Mouse (Mus musculus): Measurements from ENCODE around the gene Tmcc3. TPM values are rescaled to one million over a fixed set of nuclear protein-coding genes. Genes with fewer than 3 reads are reported as not detected.

Tmcc3 gene
- total and polyA plus RNA-seq, 3 experiments: 11.3 to 30.1 (median 23.1) TPM

DNA sequence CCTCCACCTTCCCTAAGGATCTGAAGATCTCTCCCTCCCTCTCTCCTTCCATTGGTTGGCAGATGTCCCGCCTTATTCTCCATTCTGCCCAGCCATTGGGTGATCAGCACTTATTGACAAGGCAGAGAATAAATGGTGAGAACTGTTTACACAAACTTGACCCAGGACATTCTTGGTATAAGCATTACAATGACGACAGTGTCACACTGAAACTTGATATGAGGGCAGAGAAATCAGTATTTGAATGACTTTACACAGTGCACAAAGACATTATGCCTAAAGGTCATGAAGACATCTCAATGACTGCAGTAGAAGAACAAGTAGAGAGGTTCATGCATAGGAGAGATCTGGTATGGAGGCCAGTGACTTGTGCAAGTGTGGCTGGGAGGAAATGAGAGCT lies 35.2 kb upstream of the Tmcc3 start:
- TF ChIP-seq CHD1 (IDR thresholded peaks at IDR 0.05; ENCODE audit: low read depth, low read length) (no peak), KAT2A (IDR thresholded peaks at IDR 0.05; ENCODE audit: insufficient replicate concordance, low read length) (no peak), TBP (conservative IDR thresholded peaks at IDR 0.05; ENCODE audit: low read depth, low read length) (no peak), CTCF (conservative IDR thresholded peaks at IDR 0.05 in 1 of 2, IDR thresholded peaks at IDR 0.05 in 1 of 2; ENCODE audit: low read depth in 2 of 2, low read length in 2 of 2) (no peak), MYC (IDR thresholded peaks at IDR 0.05; ENCODE audit: low read depth, low read length) (no peak), JUND (conservative IDR thresholded peaks at IDR 0.05; ENCODE audit: low read depth, low read length) (no peak), MEF2A (IDR thresholded peaks at IDR 0.05; ENCODE audit: borderline replicate concordance, low read depth, low read length) (no peak), TCF12 (IDR thresholded peaks at IDR 0.05; ENCODE audit: low read depth, low read length) (no peak)
- Histone ChIP-seq H3K4me3 (replicated peaks in 1 of 3; ENCODE audit: low read depth in 2 of 3, low read length in 2 of 3, poor library complexity in 1 of 3) (no peak overlapping the region), H3K4me1 (ENCODE audit: control insufficient read depth in 1 of 2, insufficient read depth in 2 of 2) (peaks cover 0 to 5% of the 10 kb centered on the region in 2 experiments; a peak in 1 of 4 replicates), H3K36me3 (replicated peaks in 1 of 2; ENCODE audit: control insufficient read depth in 1 of 2, insufficient read depth in 1 of 2, low read length in 1 of 2) (no peaks in the 10 kb centered on the region), H3K27ac (ENCODE audit: insufficient read depth, low read depth) (no peak overlapping the region), H3K27me3 (replicated peaks) (no peaks in the 10 kb centered on the region), H3K79me2 (replicated peaks; ENCODE audit: control insufficient read depth, extremely low read depth, insufficient read depth, poor library complexity, severe bottlenecking) (no peaks in the 10 kb centered on the region), H3K4me2 (ENCODE audit: insufficient read depth, low read depth, poor library complexity, severe bottlenecking) (no peak overlapping the region), H3K9me3 (replicated peaks; ENCODE audit: low read length) (no peaks in the 10 kb centered on the region), H3K9ac (ENCODE audit: insufficient read depth, low read depth) (no peak overlapping the region)
- dilution Hi-C loops (cut with MboI; ENCODE audit: extremely low pct_ligation_motif_present, extremely low pct_unique_long_range_greater_than_20kb, low sequenced_read_pairs) (no loop called here), in situ Hi-C loops (cut with MboI; ENCODE audit: low pct_ligation_motif_present, low pct_unique_long_range_greater_than_20kb, low sequenced_read_pairs) (no loop called here)
- DNase-seq (ENCODE audit: extremely low read depth): no peak

GRCm38 (mm10) chr10:94282179-94282578 lies 29.6 kb upstream of the Tmcc3 start:
- no peak overlapping the region for H3K9ac ChIP-seq (ENCODE audit: insufficient read depth, low read depth)
- H3K27ac ChIP-seq (ENCODE audit: insufficient read depth, low read depth): no peak overlapping the region
- no peak for DNase-seq (ENCODE audit: extremely low read depth)
- H3K4me1 ChIP-seq (ENCODE audit: control insufficient read depth in 1 of 2, insufficient read depth in 2 of 2): peaks cover 0 to 5% of the 10 kb centered on the region in 2 experiments; a peak in 1 of 4 replicates
- H3K27me3 ChIP-seq (replicated peaks): no peaks in the 10 kb centered on the region
- no peak overlapping the region for H3K4me3 ChIP-seq (replicated peaks in 1 of 3; ENCODE audit: low read depth in 2 of 3, low read length in 2 of 3, poor library complexity in 1 of 3)
- H3K79me2 ChIP-seq (replicated peaks; ENCODE audit: control insufficient read depth, extremely low read depth, insufficient read depth, poor library complexity, severe bottlenecking): no peaks in the 10 kb centered on the region
- H3K9me3 ChIP-seq (replicated peaks; ENCODE audit: low read length): no peaks in the 10 kb centered on the region
- TF ChIP-seq USF2 (conservative IDR thresholded peaks at IDR 0.05; ENCODE audit: low read depth, low read length) (no peak), JUN (IDR thresholded peaks at IDR 0.05; ENCODE audit: insufficient read depth, low read depth, low read length) (no peak), ETS1 (conservative IDR thresholded peaks at IDR 0.05; ENCODE audit: low read depth, low read length) (no peak), ZC3H11A (IDR thresholded peaks at IDR 0.05; ENCODE audit: low read depth, low read length) (no peak), IRF4 (IDR thresholded peaks at IDR 0.05; ENCODE audit: low read depth, low read length) (no peak)
- dilution Hi-C loops (cut with MboI; ENCODE audit: extremely low pct_ligation_motif_present, extremely low pct_unique_long_range_greater_than_20kb, low sequenced_read_pairs) (no loop called here), in situ Hi-C loops (cut with MboI; ENCODE audit: low pct_ligation_motif_present, low pct_unique_long_range_greater_than_20kb, low sequenced_read_pairs) (no loop called here)
- H3K4me2 ChIP-seq (ENCODE audit: insufficient read depth, low read depth, poor library complexity, severe bottlenecking): no peak overlapping the region
- H3K36me3 ChIP-seq (replicated peaks in 1 of 2; ENCODE audit: control insufficient read depth in 1 of 2, insufficient read depth in 1 of 2, low read length in 1 of 2): no peaks in the 10 kb centered on the region

GRCm38 (mm10) chr10:94282797-94283196 lies 29.0 kb upstream of the Tmcc3 start:
- in situ Hi-C loops (cut with MboI; ENCODE audit: low pct_ligation_motif_present, low pct_unique_long_range_greater_than_20kb, low sequenced_read_pairs) (no loop called here), dilution Hi-C loops (cut with MboI; ENCODE audit: extremely low pct_ligation_motif_present, extremely low pct_unique_long_range_greater_than_20kb, low sequenced_read_pairs) (no loop called here)
- DNase-seq (ENCODE audit: extremely low read depth): no peak
- H3K9ac ChIP-seq (ENCODE audit: insufficient read depth, low read depth): no peak overlapping the region
- peaks cover 0 to 5% of the 10 kb centered on the region in 2 experiments; a peak in 1 of 4 replicates for H3K4me1 ChIP-seq (ENCODE audit: control insufficient read depth in 1 of 2, insufficient read depth in 2 of 2)
- no peaks in the 10 kb centered on the region for H3K79me2 ChIP-seq (replicated peaks; ENCODE audit: control insufficient read depth, extremely low read depth, insufficient read depth, poor library complexity, severe bottlenecking)
- H3K4me3 ChIP-seq (replicated peaks in 1 of 3; ENCODE audit: low read depth in 2 of 3, low read length in 2 of 3, poor library complexity in 1 of 3): no peak overlapping the region
- H3K27ac ChIP-seq (ENCODE audit: insufficient read depth, low read depth): no peak overlapping the region
- no peaks in the 10 kb centered on the region for H3K9me3 ChIP-seq (replicated peaks; ENCODE audit: low read length)
- no peaks in the 10 kb centered on the region for H3K36me3 ChIP-seq (replicated peaks in 1 of 2; ENCODE audit: control insufficient read depth in 1 of 2, insufficient read depth in 1 of 2, low read length in 1 of 2)
- H3K27me3 ChIP-seq (replicated peaks): no peaks in the 10 kb centered on the region
- H3K4me2 ChIP-seq (ENCODE audit: insufficient read depth, low read depth, poor library complexity, severe bottlenecking): no peak overlapping the region
- TF ChIP-seq POLR2AphosphoS2 (IDR thresholded peaks at IDR 0.05; ENCODE audit: low read depth, low read length): no peak
- TF ChIP-seq IRF4 (IDR thresholded peaks at IDR 0.05; ENCODE audit: low read depth, low read length): no peak
- no peak for TF ChIP-seq TCF12 (IDR thresholded peaks at IDR 0.05; ENCODE audit: low read depth, low read length)
- no peak for TF ChIP-seq SIN3A (IDR thresholded peaks at IDR 0.05; ENCODE audit: low read length)
- TF ChIP-seq NELFE (IDR thresholded peaks at IDR 0.05; ENCODE audit: low read depth, low read length): no peak
- no peak for TF ChIP-seq POLR2A (IDR thresholded peaks at IDR 0.05; ENCODE audit: low read depth, low read length)
- no peak for TF ChIP-seq CHD2 (IDR thresholded peaks at IDR 0.05; ENCODE audit: low read length)
- TF ChIP-seq CTCF (conservative IDR thresholded peaks at IDR 0.05 in 1 of 2, IDR thresholded peaks at IDR 0.05 in 1 of 2; ENCODE audit: low read depth in 2 of 2, low read length in 2 of 2): no peak
- TF ChIP-seq JUN (IDR thresholded peaks at IDR 0.05; ENCODE audit: insufficient read depth, low read depth, low read length): no peak
- TF ChIP-seq ZMIZ1 (IDR thresholded peaks at IDR 0.05; ENCODE audit: low read depth, low read length): no peak
- TF ChIP-seq TBP (conservative IDR thresholded peaks at IDR 0.05; ENCODE audit: low read depth, low read length): no peak
